Mouse (Mus musculus) NIH3T3 (cell line): ENCODE data around the gene BC035947.
"Not testable (repeated sequence)": the region's sequence is repeated elsewhere in the genome, so short reads cannot be mapped to it uniquely, and the experiment has no call there.

Source experiments
- DNase-seq: peaks from one replicate; pipeline ENCODE4 v3.0.0-alpha.2; 2012; ENCODE audit warnings: low read depth

The BC035947 gene

DNA sequence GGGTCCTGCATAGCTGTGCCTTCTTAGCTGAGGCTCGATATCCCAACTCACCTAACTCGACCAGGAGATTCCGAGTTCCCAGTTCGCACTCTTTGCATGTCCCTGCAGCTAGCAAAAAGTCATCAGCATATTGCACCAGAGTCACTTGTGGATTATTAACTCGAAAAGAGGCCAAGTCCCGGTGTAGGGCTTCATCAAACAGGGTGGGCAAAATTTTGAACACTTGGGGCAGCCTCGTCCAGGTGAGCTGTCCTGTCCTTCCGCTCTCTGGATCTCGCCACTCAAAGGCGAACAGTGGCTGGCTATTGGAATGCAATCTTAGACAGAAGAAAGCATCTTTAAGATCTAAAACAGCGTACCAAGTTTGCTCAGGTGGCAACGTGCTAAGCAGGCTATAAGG, 10.1 kb downstream of the BC035947 start:
- DNase-seq: not testable (repeated sequence)

DNA sequence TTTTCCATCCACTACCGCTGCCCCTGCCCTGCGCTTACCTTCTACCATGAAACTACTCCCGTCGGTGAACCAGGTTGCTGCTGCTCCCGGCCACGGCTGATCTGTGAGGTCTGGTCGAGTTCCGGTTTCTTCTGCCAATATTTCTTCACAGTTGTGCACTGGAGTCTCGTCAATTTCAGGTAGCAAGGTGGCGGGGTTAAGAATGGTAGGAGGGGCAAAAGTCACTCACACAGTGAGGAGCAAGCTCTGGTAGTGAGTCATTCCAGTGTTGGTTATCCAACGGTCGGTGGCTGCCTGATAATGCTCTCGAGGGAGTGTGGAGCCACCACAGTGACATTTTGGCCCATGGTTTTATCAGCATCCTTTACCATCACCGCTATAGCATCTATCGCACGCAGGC, 10.9 kb downstream of the BC035947 start:
- no peak for DNase-seq

DNA sequence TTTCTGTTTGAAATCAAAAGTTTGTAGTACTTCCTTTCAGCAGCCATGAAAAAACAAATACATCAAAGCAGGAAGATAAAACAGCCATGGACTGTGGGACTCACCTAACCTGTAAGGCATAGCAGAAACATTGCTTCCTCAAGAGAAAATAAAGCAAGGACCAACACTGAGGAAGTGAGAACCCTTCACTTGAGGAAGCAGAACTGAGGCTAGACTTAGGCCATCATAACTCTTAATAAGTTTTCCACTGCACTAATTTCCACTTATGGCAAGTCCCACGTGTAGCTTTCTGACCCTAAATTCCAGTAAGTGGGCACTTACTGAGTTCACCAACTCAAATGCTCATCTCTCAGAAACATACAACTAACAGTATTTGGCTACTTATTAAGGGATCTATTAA, 21.8 kb downstream of the BC035947 start:
- DNase-seq: no peak

DNA sequence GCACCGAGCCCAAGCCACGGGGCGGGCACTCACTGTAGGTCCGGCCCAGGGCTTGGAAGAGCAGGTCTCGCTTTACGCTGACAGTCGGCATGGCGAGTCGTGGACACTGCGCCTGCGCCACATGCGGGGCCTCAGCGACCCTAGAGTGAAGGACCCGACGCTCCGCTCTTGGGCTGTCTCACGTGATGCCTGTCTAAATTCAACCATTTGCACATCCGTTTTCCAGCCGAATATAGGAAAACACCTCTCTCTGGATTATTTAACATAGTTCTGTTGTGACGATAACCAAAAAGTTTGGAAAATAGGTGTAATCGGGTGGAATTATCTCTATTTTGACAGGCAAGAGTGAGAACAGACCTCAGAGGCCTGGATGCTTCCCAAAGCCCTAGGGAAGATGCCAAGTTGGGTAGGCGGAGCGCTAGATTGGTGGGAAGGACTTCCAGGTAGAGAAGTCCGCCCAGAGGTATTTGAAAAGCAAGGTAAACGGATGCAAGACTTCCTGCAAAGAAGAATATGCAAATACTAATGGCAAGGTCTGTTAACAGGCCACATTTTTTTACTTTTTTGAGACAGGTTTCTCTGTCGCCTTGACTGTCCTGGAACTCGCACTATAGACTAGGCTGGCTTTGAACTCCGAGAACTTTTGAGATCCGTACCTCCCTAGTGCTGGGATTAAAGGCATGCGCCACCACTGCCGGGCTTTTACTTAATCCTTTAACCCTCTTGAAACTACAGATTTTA, 23.0 kb downstream of the BC035947 start, which contains the start of gene Farsb:
TSS of gene Farsb (minus strand) at position 146 of the 741 bp plus-strand sequence.
- peak; percentile 97 for DNase-seq

DNA sequence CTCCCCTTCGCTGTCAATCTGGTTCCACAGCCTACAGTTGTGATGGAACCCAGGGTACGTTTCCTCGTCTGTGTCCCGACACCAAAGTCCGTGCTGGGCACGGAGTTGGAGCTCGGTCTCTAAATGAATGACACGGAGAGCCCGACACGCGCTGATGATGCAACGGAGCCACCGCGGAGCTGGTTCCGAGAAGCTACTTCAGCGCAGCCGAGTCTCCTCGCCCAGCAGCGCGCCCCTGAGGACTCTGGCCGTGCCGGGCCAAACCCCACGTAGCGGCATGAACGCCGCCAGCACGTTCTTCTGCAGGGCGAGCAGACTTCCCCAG, 23.6 kb downstream of the BC035947 start:
- no peak for DNase-seq

DNA sequence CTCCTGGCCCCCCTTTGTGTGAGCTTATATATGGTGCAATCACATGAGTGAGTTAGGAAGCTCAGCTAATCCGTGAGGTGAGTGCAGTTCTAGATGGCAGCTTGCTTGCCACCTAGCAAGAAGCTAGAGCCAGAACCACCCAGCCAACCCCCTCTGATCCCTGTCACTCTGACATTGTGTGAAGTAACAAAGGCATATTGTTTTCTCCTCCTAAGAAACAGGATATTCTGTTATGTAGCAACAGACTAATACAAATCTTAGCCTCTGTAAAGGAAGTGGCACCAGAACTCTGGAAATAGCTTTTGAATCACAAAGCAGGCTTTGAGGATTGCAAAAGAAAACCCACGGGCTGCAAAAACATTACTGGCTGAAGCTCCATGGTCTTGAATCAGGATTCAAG, 27.6 kb downstream of the BC035947 start:
- peak; percentile 18 for DNase-seq

DNA sequence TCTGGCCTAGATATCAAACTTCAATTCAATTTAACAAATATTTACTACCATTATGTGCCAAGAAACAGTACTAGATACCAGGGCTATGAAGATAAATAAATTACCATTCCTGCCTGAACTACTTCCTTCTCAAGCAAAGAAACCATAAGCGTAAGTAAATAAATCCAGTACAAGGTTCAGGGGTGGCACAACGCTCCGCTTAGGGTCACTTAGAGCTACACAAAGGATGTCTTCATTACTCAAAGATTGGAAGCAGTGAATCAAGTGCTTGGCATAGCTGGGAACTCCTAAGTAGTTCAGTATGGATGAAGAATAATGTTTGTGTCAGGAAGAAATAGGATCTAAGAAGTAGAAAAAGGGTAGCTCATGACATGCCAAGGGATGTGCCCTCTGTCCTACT, 28.5 kb downstream of the BC035947 start:
- DNase-seq: no peak

DNA sequence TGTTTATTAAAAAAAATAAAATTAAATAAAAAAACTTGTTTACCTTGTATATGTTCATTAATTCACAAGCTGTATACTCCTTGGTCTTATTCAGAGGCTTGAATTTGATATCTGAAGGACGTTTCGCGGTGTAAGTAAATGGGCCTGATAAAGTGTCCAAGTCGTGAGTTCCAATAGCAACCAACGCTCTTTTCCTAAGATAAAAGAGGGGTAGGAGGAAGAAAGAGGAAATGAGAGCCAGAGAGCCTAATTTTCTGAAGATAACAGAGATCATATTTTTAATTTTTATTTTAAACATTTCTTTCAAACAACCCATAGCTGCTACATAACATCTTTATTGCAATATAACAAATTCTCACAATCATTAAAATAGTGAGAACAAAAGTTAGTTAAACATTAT, 39.5 kb downstream of the BC035947 start:
- DNase-seq: no peak

DNA sequence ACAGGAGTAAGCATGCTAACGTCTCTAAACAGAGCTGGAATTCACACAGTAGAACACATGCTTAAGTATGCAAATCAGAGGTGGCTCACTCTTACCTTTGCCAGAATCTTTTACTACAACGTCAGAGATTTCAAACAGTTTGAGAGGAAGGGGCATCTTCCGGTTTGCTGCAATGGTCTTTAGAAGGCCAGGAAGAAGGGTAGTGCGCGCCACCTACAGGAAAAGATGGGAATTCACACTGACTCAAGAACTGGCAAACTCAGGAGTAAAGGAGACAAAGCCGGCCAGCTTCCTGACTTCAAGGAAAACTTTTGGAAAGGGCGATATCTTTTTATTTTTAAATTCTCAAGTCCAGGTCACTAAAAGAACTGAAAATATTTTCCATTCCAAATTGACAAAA, 57.3 kb downstream of the BC035947 start:
- DNase-seq: peak; percentile 74

DNA sequence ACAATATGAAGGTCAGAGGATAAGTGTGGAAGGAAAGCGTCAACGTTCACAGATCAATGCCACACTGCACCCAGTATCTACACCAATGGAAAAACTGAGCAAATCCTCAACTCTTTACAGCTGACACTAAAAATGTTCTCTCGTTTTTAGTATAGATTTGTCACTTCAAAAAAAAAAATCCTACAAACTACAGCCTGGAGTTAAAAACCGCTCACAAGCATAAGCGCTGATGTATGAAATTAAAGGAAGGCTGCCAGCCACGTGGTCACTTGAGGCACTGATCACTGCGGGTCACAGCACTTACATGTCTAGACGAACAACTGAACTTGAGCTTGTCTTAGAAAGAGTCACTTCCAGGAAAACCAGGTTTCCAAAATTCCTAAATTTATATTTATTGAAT, 58.1 kb downstream of the BC035947 start:
- DNase-seq: no peak

DNA sequence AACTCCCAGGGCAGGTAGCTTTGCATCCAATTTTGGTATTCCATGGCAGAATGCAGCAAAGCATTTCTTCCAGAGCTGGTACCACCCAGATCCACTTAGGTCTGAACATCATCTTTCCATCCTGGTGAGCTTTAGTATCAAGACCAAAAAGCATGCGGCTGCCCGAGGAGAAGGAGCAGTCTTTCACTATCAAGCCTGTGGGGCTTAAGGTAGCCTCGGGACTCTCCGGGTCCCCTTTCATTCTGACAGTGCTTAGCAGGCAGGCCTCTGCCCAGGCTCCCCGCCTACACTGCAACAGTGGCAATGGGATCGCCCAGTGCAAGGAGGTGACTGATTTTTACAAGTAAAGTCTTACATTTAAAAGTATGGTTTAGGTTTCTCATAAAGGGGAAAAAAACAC, 59.4 kb downstream of the BC035947 start:
- DNase-seq: no peak

DNA sequence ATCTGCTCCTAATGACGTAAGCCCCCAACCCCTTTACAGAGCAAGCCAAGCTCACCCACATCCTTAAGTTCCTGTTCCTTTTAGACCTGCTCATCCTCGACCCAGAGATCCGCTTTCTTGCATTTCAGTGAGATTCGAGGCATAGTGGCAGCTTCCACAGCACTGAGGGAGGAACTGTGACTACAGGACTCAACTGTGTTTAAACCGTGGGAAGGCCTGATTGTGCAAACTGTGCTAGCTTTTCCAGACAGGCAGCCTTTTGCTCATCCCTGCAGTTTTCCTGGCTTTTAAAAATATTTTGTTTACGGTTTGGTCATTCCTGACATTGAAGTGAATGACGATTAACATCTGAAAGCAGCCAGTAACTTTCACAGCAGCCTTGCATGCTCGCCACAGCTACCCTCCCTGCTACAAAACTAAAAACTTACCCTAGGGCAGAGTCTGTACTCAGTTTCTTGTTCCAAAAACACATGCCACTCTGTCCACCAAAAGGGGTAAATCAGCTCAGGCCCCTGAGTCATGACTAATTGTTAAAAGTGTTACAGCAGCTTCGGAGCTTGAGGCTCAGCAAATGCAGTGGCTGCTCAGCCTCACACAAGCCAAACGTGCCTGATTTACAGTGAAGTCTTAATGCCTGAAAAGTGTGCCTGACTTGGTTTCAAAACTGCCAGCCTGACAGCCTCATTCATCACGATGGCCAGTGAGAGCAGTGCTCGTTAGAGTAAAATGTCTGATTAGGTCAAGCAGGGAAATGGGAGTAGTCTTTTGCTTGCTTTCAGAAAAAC, 60.7 kb downstream of the BC035947 start:
- peak; percentile 30 for DNase-seq

DNA sequence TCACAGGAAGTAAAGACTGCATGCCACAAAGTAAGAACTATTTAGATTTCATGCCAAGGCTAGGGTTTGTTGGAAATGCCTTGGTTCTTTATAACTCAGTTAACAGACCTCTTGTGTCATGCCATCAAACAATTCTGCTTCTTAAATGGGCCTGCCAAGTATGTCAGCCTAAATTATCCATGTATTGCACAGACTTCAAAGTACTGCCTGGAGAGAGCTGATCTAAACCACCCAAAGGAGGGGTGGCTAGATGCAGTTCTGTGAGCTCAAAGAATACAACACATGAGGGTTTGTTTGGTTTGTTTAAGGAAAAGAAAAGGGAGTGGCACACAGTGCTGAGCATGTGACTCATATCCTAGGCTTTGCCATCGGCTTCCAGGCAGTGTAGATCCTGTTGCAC, 63.9 kb downstream of the BC035947 start:
- DNase-seq: peak; percentile 67
